Mouse (Mus musculus) ZHBTc4 (cell line): ENCODE measurements at regions not wholly inside any gene's neighbourhood (a gene's known extent, or its start where the extent isn't known, plus 50 kb on each side); places are given as distances from the start of the nearest gene placed in this dataset.

Source experiments
- DNase-seq: peaks from one replicate; pipeline ENCODE4 v3.0.0-alpha.2; 2011; ENCODE audit warnings: low read depth, low spot score

DNA sequence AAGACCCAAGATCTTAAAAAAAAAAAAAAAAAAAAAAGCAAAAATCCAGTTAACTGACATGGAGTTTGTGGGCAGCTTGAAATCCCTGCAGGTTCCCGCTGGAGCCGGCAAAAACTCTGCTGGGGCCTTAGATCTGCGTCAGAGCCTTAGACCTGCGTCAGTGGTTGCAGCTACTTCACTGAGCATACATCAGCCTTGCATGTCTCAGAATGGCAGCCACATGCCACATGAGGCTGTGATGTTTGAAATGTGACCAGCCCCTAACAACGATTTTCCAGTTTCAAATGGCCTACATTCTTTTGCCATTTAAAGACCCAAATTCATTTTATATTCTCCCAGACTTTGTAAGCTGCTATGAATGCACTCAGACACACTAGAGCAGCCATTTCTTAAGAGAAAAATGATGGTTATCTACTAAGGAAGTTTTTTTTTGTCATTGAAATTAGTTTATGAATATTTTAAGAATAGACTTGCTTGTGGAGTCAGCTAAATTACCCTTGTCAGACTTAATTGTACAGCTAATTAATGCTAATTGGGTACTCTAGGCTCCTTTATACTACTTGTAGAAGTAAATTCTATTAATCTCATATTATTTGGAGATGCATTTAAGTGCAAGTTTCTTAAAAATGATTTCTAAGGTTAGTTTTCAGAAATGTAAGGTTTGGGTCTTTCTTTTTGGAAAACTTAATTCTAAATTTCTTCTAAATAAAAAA lies 70.8 kb downstream of the Toporsl start:
- no peak for DNase-seq

- no peak for DNase-seq
These were observed 104.8 kb upstream of the Olfr275 start for GRCm38 (mm10) chr4:52709563-52709962.

DNA sequence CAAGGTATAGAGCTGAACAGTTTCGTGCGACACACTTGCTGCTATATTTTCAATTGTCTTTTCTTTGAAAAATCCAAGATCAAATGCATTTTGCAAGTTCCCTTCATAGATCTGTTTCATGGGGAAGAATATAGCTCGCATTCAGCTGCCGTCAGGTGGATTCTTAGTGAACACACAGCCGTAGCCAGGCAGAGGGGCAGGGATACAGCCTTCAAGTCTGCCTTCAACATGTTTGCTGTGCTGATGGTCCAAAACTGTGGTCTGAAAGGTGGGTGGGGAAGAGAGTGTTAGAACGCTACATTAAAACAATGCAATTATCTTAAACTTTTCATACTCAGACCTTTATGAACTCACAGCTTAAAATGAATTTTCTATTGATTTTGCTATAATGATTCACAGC lies 88.2 kb upstream of the Olfr275 start:
- no peak for DNase-seq

GRCm38 (mm10) chr4:52726625-52727297 lies 87.6 kb upstream of the Olfr275 start:
- peak; percentile 55 for DNase-seq

GRCm38 (mm10) chr4:52733141-52733540 lies 81.3 kb upstream of the Olfr275 start:
- no peak for DNase-seq

DNA sequence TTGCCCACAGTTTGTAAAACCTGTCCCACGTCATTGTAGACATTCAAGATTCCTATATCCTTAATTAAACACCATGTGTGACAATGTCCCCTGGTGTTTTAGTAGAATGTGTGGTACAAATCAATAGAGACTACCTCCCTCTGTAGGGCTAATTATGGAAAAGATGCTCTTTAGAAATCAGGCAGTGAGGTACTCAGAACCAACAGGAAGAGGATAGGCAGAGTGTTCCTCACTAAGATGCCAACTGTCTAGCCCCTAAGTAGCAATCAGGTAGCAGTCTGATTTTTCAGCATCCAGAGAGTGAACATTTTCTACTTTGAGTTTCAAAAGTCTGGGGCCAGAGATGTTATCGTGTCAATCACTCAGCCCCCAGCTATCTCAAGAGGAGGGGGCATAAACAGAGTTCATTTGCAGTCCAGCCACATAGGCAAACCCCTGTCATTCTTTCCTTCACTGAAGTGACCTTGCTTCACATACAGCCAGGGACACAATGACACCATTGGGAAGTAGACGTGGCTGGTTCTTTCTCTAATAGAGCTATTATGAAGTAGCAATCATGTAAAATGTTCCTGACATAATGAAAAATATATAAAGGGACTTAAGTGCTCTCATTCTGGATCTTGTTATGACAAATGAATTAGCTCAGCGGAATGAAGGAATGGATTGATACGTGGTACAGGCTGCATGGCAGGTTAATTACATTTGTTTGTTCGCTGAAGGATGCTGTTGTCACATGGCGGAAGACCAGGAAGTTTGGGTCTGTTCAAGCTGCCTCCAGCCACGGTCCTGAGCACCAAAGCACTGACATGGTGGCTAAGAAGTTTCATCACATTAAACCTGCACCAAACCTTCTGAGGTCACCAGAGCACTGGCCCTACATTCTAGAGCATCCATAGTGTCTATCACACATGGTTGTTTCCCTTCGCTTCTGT lies 74.6 kb upstream of the Olfr275 start:
- no peak for DNase-seq

GRCm38 (mm10) chr4:52752838-52753509 lies 61.4 kb upstream of the Olfr275 start:
- DNase-seq = no peak
